Mouse (Mus musculus): ENCODE data around the gene Igf1. TPM values are rescaled to one million over a fixed set of nuclear protein-coding genes. Genes with fewer than 3 reads are reported as not detected.

The Igf1 gene
- polyA plus RNA-seq (2014; fragmentation: Nextera tagmentation; extraction: Ambion mirVana) = 9.7 and 10.4 TPM in 2 replicates

- Histone ChIP-seq H3K4me3 (replicated peaks; ENCODE audit: low read depth, low read length) (no peak within 1 kb of the TSS), H3K27ac (replicated peaks; ENCODE audit: low read depth, low read length) (0 out of 2 replicates have a peak within 1 kb of the TSS, but pooled peaks have one; percentile 8), H3K27me3 (ENCODE audit: control insufficient read depth, insufficient read depth, low read length) (no peaks in the 10 kb centered on the region), H3K4me2 (ENCODE audit: low read length) (peak within 1 kb of the TSS; percentile 84), H3K9me3 (ENCODE audit: control insufficient read depth, low read length) (no peaks in the 10 kb centered on the region), H3K9ac (replicated peaks; ENCODE audit: low read length) (no peak within 1 kb of the TSS), H3K4me1 (ENCODE audit: control insufficient read depth, insufficient read depth, low read length) (peaks cover 26% of the 10 kb centered on the region), H3K36me3 (ENCODE audit: control insufficient read depth, insufficient read depth, low read length) (no peaks in the 10 kb centered on the region)
- 36% methylated on average over 5 of the region's 5 CpGs for WGBS
- DNase-seq (peak; percentile 34), ATAC-seq (ENCODE audit: low FRiP score, low TSS enrichment) (0 out of 2 replicates have a peak, but pooled peaks have one; percentile 22)
Measured at GRCm38 (mm10) chr10:87858013-87858806, at the start of gene Igf1. Gene Igf1, plus strand, starts transcription at chr10:87858265.

- Histone ChIP-seq H3K4me1 (ENCODE audit: control insufficient read depth, insufficient read depth, low read length) (peaks cover 8% of the 10 kb centered on the region; the same call in 1 of the 2 replicates), H3K27ac (replicated peaks; ENCODE audit: low read depth, low read length) (peak overlapping the region; percentile 46; the same call in 1 of the 2 replicates), H3K9ac (replicated peaks; ENCODE audit: low read length) (peak overlapping the region; percentile 30; the same call in 1 of the 2 replicates), H3K9me3 (ENCODE audit: control insufficient read depth, low read length) (no peaks in the 10 kb centered on the region), H3K4me2 (ENCODE audit: low read length) (peak overlapping the region; percentile 26), H3K4me3 (replicated peaks; ENCODE audit: low read depth, low read length) (no peak overlapping the region), H3K27me3 (ENCODE audit: control insufficient read depth, insufficient read depth, low read length) (no peaks in the 10 kb centered on the region), H3K36me3 (ENCODE audit: control insufficient read depth, insufficient read depth, low read length) (no peaks in the 10 kb centered on the region)
- ATAC-seq (ENCODE audit: low FRiP score, low TSS enrichment) (peak; percentile 62), DNase-seq (peak; percentile 47)
- 21% methylated on average over 8 of the region's 8 CpGs for WGBS
Measured at GRCm38 (mm10) chr10:87812157-87813072, 45.6 kb upstream of the Igf1 start.

GRCm38 (mm10) chr10:87813073-87813590 lies 44.9 kb upstream of the Igf1 start:
- Histone ChIP-seq H3K27me3 (ENCODE audit: control insufficient read depth, insufficient read depth, low read length) (no peaks in the 10 kb centered on the region), H3K9me3 (ENCODE audit: control insufficient read depth, low read length) (no peaks in the 10 kb centered on the region), H3K36me3 (ENCODE audit: control insufficient read depth, insufficient read depth, low read length) (no peaks in the 10 kb centered on the region), H3K4me2 (ENCODE audit: low read length) (peak overlapping the region; percentile 26), H3K4me3 (replicated peaks; ENCODE audit: low read depth, low read length) (no peak overlapping the region), H3K9ac (replicated peaks; ENCODE audit: low read length) (peak overlapping the region; percentile 30; the same call in 1 of the 2 replicates), H3K4me1 (ENCODE audit: control insufficient read depth, insufficient read depth, low read length) (peaks cover 8% of the 10 kb centered on the region; the same call in 1 of the 2 replicates), H3K27ac (replicated peaks; ENCODE audit: low read depth, low read length) (peak overlapping the region; percentile 46; the same call in 1 of the 2 replicates)
- DNase-seq = peak; percentile 77
- ATAC-seq (ENCODE audit: low FRiP score, low TSS enrichment) = peak; percentile 49
- WGBS = 12% methylated on average over 3 of the region's 3 CpGs

GRCm38 (mm10) chr10:87816861-87817260 lies 41.2 kb upstream of the Igf1 start:
- H3K4me2 ChIP-seq (ENCODE audit: low read length) = no peak overlapping the region
- H3K27ac ChIP-seq (replicated peaks; ENCODE audit: low read depth, low read length) = no peak overlapping the region
- H3K4me1 ChIP-seq (ENCODE audit: control insufficient read depth, insufficient read depth, low read length) = peaks cover 8% of the 10 kb centered on the region; the same call in 1 of the 2 replicates
- ATAC-seq (ENCODE audit: low FRiP score, low TSS enrichment) = no peak
- no peak for DNase-seq
- H3K4me3 ChIP-seq (replicated peaks; ENCODE audit: low read depth, low read length) = no peak overlapping the region
- H3K9me3 ChIP-seq (ENCODE audit: control insufficient read depth, low read length) = no peaks in the 10 kb centered on the region
- no peaks in the 10 kb centered on the region for H3K27me3 ChIP-seq (ENCODE audit: control insufficient read depth, insufficient read depth, low read length)
- H3K9ac ChIP-seq (replicated peaks; ENCODE audit: low read length) = no peak overlapping the region
- WGBS = 52% methylated on average over 4 of the region's 4 CpGs
- no peaks in the 10 kb centered on the region for H3K36me3 ChIP-seq (ENCODE audit: control insufficient read depth, insufficient read depth, low read length)

GRCm38 (mm10) chr10:87817786-87818185 lies 40.3 kb upstream of the Igf1 start:
- WGBS = 87% methylated on average over 7 of the region's 7 CpGs
- ATAC-seq (ENCODE audit: low FRiP score, low TSS enrichment) = no peak
- H3K4me2 ChIP-seq (ENCODE audit: low read length) = no peak overlapping the region
- no peak for DNase-seq
- H3K9me3 ChIP-seq (ENCODE audit: control insufficient read depth, low read length) = no peaks in the 10 kb centered on the region
- peaks cover 8% of the 10 kb centered on the region; the same call in 1 of the 2 replicates for H3K4me1 ChIP-seq (ENCODE audit: control insufficient read depth, insufficient read depth, low read length)
- H3K27me3 ChIP-seq (ENCODE audit: control insufficient read depth, insufficient read depth, low read length) = no peaks in the 10 kb centered on the region
- H3K27ac ChIP-seq (replicated peaks; ENCODE audit: low read depth, low read length) = no peak overlapping the region
- no peaks in the 10 kb centered on the region for H3K36me3 ChIP-seq (ENCODE audit: control insufficient read depth, insufficient read depth, low read length)
- no peak overlapping the region for H3K9ac ChIP-seq (replicated peaks; ENCODE audit: low read length)
- H3K4me3 ChIP-seq (replicated peaks; ENCODE audit: low read depth, low read length) = no peak overlapping the region

GRCm38 (mm10) chr10:87821906-87822305 lies 36.2 kb upstream of the Igf1 start:
- DNase-seq = no peak
- WGBS = 81% methylated on average over 10 of the region's 10 CpGs
- no peak overlapping the region for H3K27ac ChIP-seq (replicated peaks; ENCODE audit: low read depth, low read length)
- no peak for ATAC-seq (ENCODE audit: low FRiP score, low TSS enrichment)
- H3K36me3 ChIP-seq (ENCODE audit: control insufficient read depth, insufficient read depth, low read length) = no peaks in the 10 kb centered on the region
- H3K4me3 ChIP-seq (replicated peaks; ENCODE audit: low read depth, low read length) = no peak overlapping the region
- no peaks in the 10 kb centered on the region for H3K4me1 ChIP-seq (ENCODE audit: control insufficient read depth, insufficient read depth, low read length)
- no peaks in the 10 kb centered on the region for H3K27me3 ChIP-seq (ENCODE audit: control insufficient read depth, insufficient read depth, low read length)
- no peak overlapping the region for H3K9ac ChIP-seq (replicated peaks; ENCODE audit: low read length)
- no peaks in the 10 kb centered on the region for H3K9me3 ChIP-seq (ENCODE audit: control insufficient read depth, low read length)
- no peak overlapping the region for H3K4me2 ChIP-seq (ENCODE audit: low read length)

- no peak overlapping the region for H3K27ac ChIP-seq (replicated peaks; ENCODE audit: low read depth, low read length)
- no peak overlapping the region for H3K9ac ChIP-seq (replicated peaks; ENCODE audit: low read length)
- no peak overlapping the region for H3K4me2 ChIP-seq (ENCODE audit: low read length)
- no peaks in the 10 kb centered on the region for H3K36me3 ChIP-seq (ENCODE audit: control insufficient read depth, insufficient read depth, low read length)
- H3K4me1 ChIP-seq (ENCODE audit: control insufficient read depth, insufficient read depth, low read length) = no peaks in the 10 kb centered on the region
- no peak overlapping the region for H3K4me3 ChIP-seq (replicated peaks; ENCODE audit: low read depth, low read length)
- no peaks in the 10 kb centered on the region for H3K9me3 ChIP-seq (ENCODE audit: control insufficient read depth, low read length)
- WGBS = 89% methylated on average over 2 of the region's 2 CpGs
- H3K27me3 ChIP-seq (ENCODE audit: control insufficient read depth, insufficient read depth, low read length) = no peaks in the 10 kb centered on the region
- ATAC-seq (ENCODE audit: low FRiP score, low TSS enrichment) (no peak), DNase-seq (no peak)
Measured at GRCm38 (mm10) chr10:87830012-87830411, 28.1 kb upstream of the Igf1 start.

- WGBS = 91% methylated on average over 2 of the region's 2 CpGs
- Histone ChIP-seq H3K4me3 (replicated peaks; ENCODE audit: low read depth, low read length) (no peak overlapping the region), H3K27me3 (ENCODE audit: control insufficient read depth, insufficient read depth, low read length) (no peaks in the 10 kb centered on the region), H3K27ac (replicated peaks; ENCODE audit: low read depth, low read length) (no peak overlapping the region), H3K4me2 (ENCODE audit: low read length) (no peak overlapping the region), H3K9me3 (ENCODE audit: control insufficient read depth, low read length) (no peaks in the 10 kb centered on the region), H3K4me1 (ENCODE audit: control insufficient read depth, insufficient read depth, low read length) (no peaks in the 10 kb centered on the region), H3K9ac (replicated peaks; ENCODE audit: low read length) (no peak overlapping the region), H3K36me3 (ENCODE audit: control insufficient read depth, insufficient read depth, low read length) (no peaks in the 10 kb centered on the region)
- ATAC-seq (ENCODE audit: low FRiP score, low TSS enrichment) (no peak), DNase-seq (no peak)
Measured at GRCm38 (mm10) chr10:87830639-87831038, 27.4 kb upstream of the Igf1 start.
